Mouse (Mus musculus): Measurements from ENCODE around the gene Hdac4. TPM values are rescaled to one million over a fixed set of nuclear protein-coding genes. Genes with fewer than 3 reads are reported as not detected.

Gene Hdac4
- polyA plus RNA-seq (2016; fragmentation: Nextera tagmentation; extraction: Ambion mirVana): 10.1 and 10.8 TPM in 2 replicates

GRCm38 (mm10) chr1:92195360-92196149 is at the start of gene Hdac4:
Hdac4 (minus strand) TSS chr1:92195699.
- H3K9me3 ChIP-seq (replicated peaks): no peaks in the 10 kb centered on the region
- 70% methylated on average over 13 of the region's 13 CpGs for WGBS
- no peak within 1 kb of the TSS for H3K4me2 ChIP-seq
- 0 out of 2 replicates have a peak, but pooled peaks cover 4% of the 10 kb centered on the region for H3K4me1 ChIP-seq (replicated peaks)
- no peak within 1 kb of the TSS for H3K4me3 ChIP-seq
- H3K27me3 ChIP-seq (replicated peaks): no peaks in the 10 kb centered on the region
- no peak within 1 kb of the TSS for H3K27ac ChIP-seq (ENCODE audit: poor library complexity, severe bottlenecking)
- H3K9ac ChIP-seq: no peak within 1 kb of the TSS
- 0 out of 2 replicates have a peak, but pooled peaks have one; percentile 51 for ATAC-seq (ENCODE audit: insufficient number of reproducible peaks, low FRiP score)
- H3K36me3 ChIP-seq: no peaks in the 10 kb centered on the region

- Histone ChIP-seq H3K27me3 (replicated peaks) (no peaks in the 10 kb centered on the region), H3K4me3 (no peak overlapping the region), H3K4me2 (no peak overlapping the region), H3K4me1 (replicated peaks) (no peaks in the 10 kb centered on the region), H3K27ac (ENCODE audit: poor library complexity, severe bottlenecking) (no peak overlapping the region), H3K36me3 (no peaks in the 10 kb centered on the region), H3K9ac (no peak overlapping the region), H3K9me3 (replicated peaks) (no peaks in the 10 kb centered on the region)
- no peak for ATAC-seq (ENCODE audit: insufficient number of reproducible peaks, low FRiP score)
- WGBS: 84% methylated on average over 8 of the region's 8 CpGs
Measured at GRCm38 (mm10) chr1:92243549-92243948, 48.0 kb upstream of the Hdac4 start.

- ATAC-seq (ENCODE audit: insufficient number of reproducible peaks, low FRiP score): no peak
- no peak overlapping the region for H3K4me2 ChIP-seq
- no peaks in the 10 kb centered on the region for H3K36me3 ChIP-seq
- H3K9me3 ChIP-seq (replicated peaks): no peaks in the 10 kb centered on the region
- no peak overlapping the region for H3K9ac ChIP-seq
- H3K27me3 ChIP-seq (replicated peaks): no peaks in the 10 kb centered on the region
- no peak overlapping the region for H3K27ac ChIP-seq (ENCODE audit: poor library complexity, severe bottlenecking)
- 87% methylated on average over 4 of the region's 4 CpGs for WGBS
- H3K4me3 ChIP-seq: no peak overlapping the region
- no peaks in the 10 kb centered on the region for H3K4me1 ChIP-seq (replicated peaks)
Measured at GRCm38 (mm10) chr1:92240072-92240471, 44.6 kb upstream of the Hdac4 start.

- H3K9ac ChIP-seq: no peak overlapping the region
- H3K4me2 ChIP-seq: no peak overlapping the region
- no peaks in the 10 kb centered on the region for H3K27me3 ChIP-seq (replicated peaks)
- H3K36me3 ChIP-seq: no peaks in the 10 kb centered on the region
- no peaks in the 10 kb centered on the region for H3K4me1 ChIP-seq (replicated peaks)
- H3K27ac ChIP-seq (ENCODE audit: poor library complexity, severe bottlenecking): no peak overlapping the region
- no peak for ATAC-seq (ENCODE audit: insufficient number of reproducible peaks, low FRiP score)
- H3K4me3 ChIP-seq: no peak overlapping the region
- no peaks in the 10 kb centered on the region for H3K9me3 ChIP-seq (replicated peaks)
- WGBS: 80% methylated on average over 4 of the region's 4 CpGs
Measured at GRCm38 (mm10) chr1:92235600-92235999, 40.1 kb upstream of the Hdac4 start.

GRCm38 (mm10) chr1:92225297-92225696 is 29.8 kb upstream of the Hdac4 start:
- Histone ChIP-seq H3K9ac (no peak overlapping the region), H3K4me2 (no peak overlapping the region), H3K27me3 (replicated peaks) (no peaks in the 10 kb centered on the region; the same call in 1 of the 2 replicates), H3K36me3 (no peaks in the 10 kb centered on the region), H3K9me3 (replicated peaks) (no peaks in the 10 kb centered on the region), H3K27ac (ENCODE audit: poor library complexity, severe bottlenecking) (no peak overlapping the region), H3K4me1 (replicated peaks) (peaks cover 5% of the 10 kb centered on the region; the same call in 1 of the 2 replicates), H3K4me3 (no peak overlapping the region)
- WGBS: 75% methylated on average over 2 of the region's 2 CpGs
- no peak for ATAC-seq (ENCODE audit: insufficient number of reproducible peaks, low FRiP score)

- H3K9me3 ChIP-seq (replicated peaks): no peaks in the 10 kb centered on the region
- no peaks in the 10 kb centered on the region for H3K36me3 ChIP-seq
- H3K9ac ChIP-seq: no peak overlapping the region
- ATAC-seq (ENCODE audit: insufficient number of reproducible peaks, low FRiP score): no peak
- H3K4me2 ChIP-seq: no peak overlapping the region
- H3K27ac ChIP-seq (ENCODE audit: poor library complexity, severe bottlenecking): no peak overlapping the region
- H3K4me3 ChIP-seq: no peak overlapping the region
- peaks cover 5% of the 10 kb centered on the region; the same call in 1 of the 2 replicates for H3K4me1 ChIP-seq (replicated peaks)
- no peaks in the 10 kb centered on the region for H3K27me3 ChIP-seq (replicated peaks)
- WGBS: 53% methylated on average over 17 of the region's 17 CpGs
Measured at GRCm38 (mm10) chr1:92223956-92224891, 28.7 kb upstream of the Hdac4 start.

GRCm38 (mm10) chr1:92216710-92217109 is 21.2 kb upstream of the Hdac4 start:
- Histone ChIP-seq H3K4me3 (no peak overlapping the region), H3K27me3 (replicated peaks) (no peaks in the 10 kb centered on the region), H3K36me3 (no peaks in the 10 kb centered on the region), H3K4me2 (no peak overlapping the region), H3K4me1 (replicated peaks) (peaks cover 22% of the 10 kb centered on the region), H3K9ac (no peak overlapping the region), H3K9me3 (replicated peaks) (no peaks in the 10 kb centered on the region), H3K27ac (ENCODE audit: poor library complexity, severe bottlenecking) (no peak overlapping the region)
- ATAC-seq (ENCODE audit: insufficient number of reproducible peaks, low FRiP score): no peak
- 83% methylated on average over 11 of the region's 11 CpGs for WGBS

- Histone ChIP-seq H3K4me3 (no peak overlapping the region), H3K9ac (no peak overlapping the region), H3K27me3 (replicated peaks) (no peaks in the 10 kb centered on the region), H3K9me3 (replicated peaks) (no peaks in the 10 kb centered on the region), H3K4me1 (replicated peaks) (peaks cover 24% of the 10 kb centered on the region), H3K36me3 (no peaks in the 10 kb centered on the region), H3K27ac (ENCODE audit: poor library complexity, severe bottlenecking) (no peak overlapping the region), H3K4me2 (no peak overlapping the region)
- no peak for ATAC-seq (ENCODE audit: insufficient number of reproducible peaks, low FRiP score)
- WGBS: 74% methylated on average over 11 of the region's 11 CpGs
Measured at GRCm38 (mm10) chr1:92215996-92216630, 20.6 kb upstream of the Hdac4 start.

- Histone ChIP-seq H3K27ac (ENCODE audit: poor library complexity, severe bottlenecking) (peak overlapping the region; percentile 18; the same call in 1 of the 2 replicates), H3K9ac (no peak overlapping the region)
- ATAC-seq (ENCODE audit: insufficient number of reproducible peaks, low FRiP score): no peak
Measured at GRCm38 (mm10) chr1:92215131-92215638, 19.7 kb upstream of the Hdac4 start.

GRCm38 (mm10) chr1:92212003-92212750 is 16.7 kb upstream of the Hdac4 start:
- H3K36me3 ChIP-seq: no peaks in the 10 kb centered on the region
- H3K9ac ChIP-seq: 0 out of 2 replicates have a peak overlapping the region, but pooled peaks have one; percentile 28
- peak; percentile 39; the same call in 1 of the 2 replicates for ATAC-seq (ENCODE audit: insufficient number of reproducible peaks, low FRiP score)
- 28% methylated on average over 13 of the region's 13 CpGs for WGBS
- 0 out of 2 replicates have a peak overlapping the region, but pooled peaks have one; percentile 11 for H3K4me2 ChIP-seq
- peaks cover 24% of the 10 kb centered on the region for H3K4me1 ChIP-seq (replicated peaks)
- H3K4me3 ChIP-seq: no peak overlapping the region
- H3K27me3 ChIP-seq (replicated peaks): no peaks in the 10 kb centered on the region
- H3K27ac ChIP-seq (ENCODE audit: poor library complexity, severe bottlenecking): no peak overlapping the region
- no peaks in the 10 kb centered on the region for H3K9me3 ChIP-seq (replicated peaks)

More at GRCm38 (mm10) chr1:92215131-92215638, 19.7 kb upstream of the Hdac4 start:
- H3K4me3 ChIP-seq: no peak overlapping the region
- no peaks in the 10 kb centered on the region for H3K9me3 ChIP-seq (replicated peaks)
- H3K27me3 ChIP-seq (replicated peaks): no peaks in the 10 kb centered on the region
- no peaks in the 10 kb centered on the region for H3K36me3 ChIP-seq
- WGBS: 71% methylated on average over 8 of the region's 8 CpGs
- peaks cover 24% of the 10 kb centered on the region for H3K4me1 ChIP-seq (replicated peaks)
- no peak overlapping the region for H3K4me2 ChIP-seq
